Mouse (Mus musculus): ENCODE data around the gene Dab2ip. TPM values are rescaled to one million over a fixed set of nuclear protein-coding genes. Genes with fewer than 3 reads are reported as not detected.

Gene Dab2ip
- polyA plus RNA-seq, 1 experiment: 46.9 TPM

DNA sequence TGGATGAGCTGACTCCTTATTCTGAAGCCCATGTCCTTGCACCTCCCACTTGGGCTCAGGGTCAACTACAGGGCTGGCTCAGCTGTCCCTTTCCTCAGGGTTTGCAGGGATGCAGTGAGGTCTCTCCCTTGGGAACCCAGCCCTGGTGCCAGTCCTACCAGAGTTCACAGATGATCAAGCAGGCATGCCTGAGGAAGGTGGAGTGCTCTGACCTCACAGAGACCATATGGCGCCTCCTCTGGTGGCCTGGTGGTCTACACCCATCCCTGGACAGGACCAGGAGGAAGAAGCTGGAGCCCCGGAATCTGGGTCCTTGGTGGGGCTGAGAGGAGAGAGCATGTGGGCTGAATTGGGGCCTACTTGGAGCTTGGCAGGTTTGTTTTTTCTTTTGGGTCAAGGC is 57.9 kb downstream of the Dab2ip start:
- no peak for TF ChIP-seq POLR2AphosphoS2 (IDR thresholded peaks at IDR 0.05; ENCODE audit: insufficient read length, low read depth)
- TF ChIP-seq POLR2A (IDR thresholded peaks at IDR 0.05; ENCODE audit: insufficient read length, low read depth): no peak
- no peak for TF ChIP-seq CEBPB (IDR thresholded peaks at IDR 0.05; ENCODE audit: insufficient read depth, poor library complexity, severe bottlenecking)
- TF ChIP-seq MAX (IDR thresholded peaks at IDR 0.05; ENCODE audit: low read depth): no peak
- TF ChIP-seq E2F4 (IDR thresholded peaks at IDR 0.05; ENCODE audit: insufficient read depth): no peak
- TF ChIP-seq TCF3 (IDR thresholded peaks at IDR 0.05; ENCODE audit: insufficient read length, low read depth): no peak
- no peak for TF ChIP-seq MYOG (IDR thresholded peaks at IDR 0.05; ENCODE audit: control insufficient read depth in 1 of 3, insufficient read depth in 1 of 3, insufficient read length in 2 of 3, low read depth in 2 of 3)
- TF ChIP-seq SRF (IDR thresholded peaks at IDR 0.05; ENCODE audit: control insufficient read depth, insufficient read length, low read depth): no peak
- no peak for TF ChIP-seq TCF12 (IDR thresholded peaks at IDR 0.05; ENCODE audit: insufficient read depth, poor library complexity, severe bottlenecking)
- no peak for TF ChIP-seq REST (IDR thresholded peaks at IDR 0.05; ENCODE audit: insufficient read depth, insufficient read length)
- no peak for TF ChIP-seq MYOD1 (IDR thresholded peaks at IDR 0.05; ENCODE audit: control insufficient read depth in 1 of 3, insufficient read length in 2 of 3, low read depth in 2 of 3)
- no peak for TF ChIP-seq USF1 (IDR thresholded peaks at IDR 0.05; ENCODE audit: low read depth)
- no peaks in the 10 kb centered on the region for H3K27me3 ChIP-seq (ENCODE audit: control insufficient read depth, insufficient read depth, insufficient read length)

DNA sequence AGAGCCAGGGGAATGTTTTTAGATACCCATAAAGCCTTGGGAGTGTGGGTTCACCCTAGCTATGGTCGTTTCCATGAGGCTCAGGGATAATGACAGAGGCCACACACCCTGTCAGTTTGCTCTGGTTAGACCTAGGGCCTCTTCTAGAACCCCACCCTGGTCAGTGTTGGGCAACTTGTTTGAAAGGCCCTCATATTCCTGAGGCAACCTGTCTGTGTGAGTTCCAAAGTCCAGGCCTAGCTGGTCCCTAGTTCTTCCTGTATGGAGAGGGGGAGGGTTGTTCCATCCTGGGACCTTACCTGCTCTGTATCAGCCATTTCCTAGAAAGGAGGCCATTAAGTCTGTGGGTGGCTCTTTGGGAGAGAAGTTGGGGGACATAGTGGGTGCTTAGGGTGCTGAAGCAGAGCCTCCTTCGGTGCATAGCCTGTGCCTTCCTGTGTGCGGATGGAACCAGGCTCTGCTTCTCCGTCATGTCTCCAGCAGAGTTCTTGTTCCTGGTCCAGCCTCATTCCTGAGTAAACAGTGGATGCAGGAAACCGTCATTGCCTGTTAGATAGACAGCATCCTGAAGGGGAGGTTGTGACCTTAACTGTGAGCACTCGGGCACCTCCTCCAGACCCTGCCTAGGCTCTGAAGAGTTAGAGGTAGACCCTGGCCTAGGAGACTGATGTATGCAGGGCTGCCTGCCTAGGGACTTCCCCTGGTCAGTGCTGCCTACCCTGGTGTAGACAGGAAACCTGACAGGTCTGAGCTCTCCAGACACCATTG is 59.0 kb downstream of the Dab2ip start:
- no peaks in the 10 kb centered on the region for H3K79me2 ChIP-seq (ENCODE audit: control insufficient read depth, insufficient read depth)
- H3K27me3 ChIP-seq (ENCODE audit: control insufficient read depth, insufficient read depth, insufficient read length): no peaks in the 10 kb centered on the region
- H3K4me3 ChIP-seq: no peak overlapping the region
- no peak overlapping the region for H3K4me2 ChIP-seq (ENCODE audit: low read depth)
- TF ChIP-seq POLR2A (IDR thresholded peaks at IDR 0.05; ENCODE audit: insufficient read length, low read depth): no peak
- TF ChIP-seq MAX (IDR thresholded peaks at IDR 0.05; ENCODE audit: low read depth): no peak
- no peak for TF ChIP-seq CEBPB (IDR thresholded peaks at IDR 0.05; ENCODE audit: insufficient read depth, poor library complexity, severe bottlenecking)
- no peak for TF ChIP-seq REST (IDR thresholded peaks at IDR 0.05; ENCODE audit: insufficient read depth, insufficient read length)
- H3K36me3 ChIP-seq (ENCODE audit: control insufficient read depth, insufficient read depth): no peaks in the 10 kb centered on the region
- no peak overlapping the region for H3ac ChIP-seq (ENCODE audit: control insufficient read depth, insufficient read length)

More for the DNA sequence above, 57.9 kb downstream of the Dab2ip start:
- Histone ChIP-seq H3K4me3 (no peak overlapping the region), H3K79me2 (ENCODE audit: control insufficient read depth, insufficient read depth) (no peaks in the 10 kb centered on the region), H3K4me2 (ENCODE audit: low read depth) (no peak overlapping the region), H3K36me3 (ENCODE audit: control insufficient read depth, insufficient read depth) (no peaks in the 10 kb centered on the region), H3ac (ENCODE audit: control insufficient read depth, insufficient read length) (no peak overlapping the region)

DNA sequence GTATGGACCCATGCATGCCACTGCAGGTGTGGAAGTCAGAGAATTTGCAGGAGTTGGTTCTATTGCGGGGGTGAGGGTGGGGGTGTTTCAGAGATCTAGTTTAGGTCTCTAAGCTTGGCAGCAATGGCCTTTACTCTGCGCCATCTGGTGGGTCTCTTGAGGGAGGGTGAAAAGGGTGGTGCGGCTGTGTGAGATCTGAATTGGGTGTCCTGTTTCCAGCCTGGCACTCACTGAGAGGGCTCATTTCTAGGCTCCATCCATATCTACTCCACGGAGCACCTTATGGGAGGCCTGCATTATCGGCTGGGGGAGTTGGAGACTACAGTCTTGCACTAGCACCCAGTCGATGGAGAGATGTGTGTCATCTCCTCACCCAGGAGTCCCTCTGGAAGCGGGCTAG is 60.9 kb downstream of the Dab2ip start:
- no peak for TF ChIP-seq CEBPB (IDR thresholded peaks at IDR 0.05; ENCODE audit: insufficient read depth, poor library complexity, severe bottlenecking)
- no peak for TF ChIP-seq SRF (IDR thresholded peaks at IDR 0.05; ENCODE audit: control insufficient read depth, insufficient read length, low read depth)
- no peak for TF ChIP-seq USF1 (IDR thresholded peaks at IDR 0.05; ENCODE audit: low read depth)
- no peak for TF ChIP-seq REST (IDR thresholded peaks at IDR 0.05; ENCODE audit: insufficient read depth, insufficient read length)
- no peak for TF ChIP-seq MYOG (IDR thresholded peaks at IDR 0.05; ENCODE audit: control insufficient read depth in 1 of 3, insufficient read depth in 1 of 3, insufficient read length in 2 of 3, low read depth in 2 of 3)
- TF ChIP-seq MAX (IDR thresholded peaks at IDR 0.05; ENCODE audit: low read depth): no peak
- no peak for TF ChIP-seq MYOD1 (IDR thresholded peaks at IDR 0.05; ENCODE audit: control insufficient read depth in 1 of 3, insufficient read length in 2 of 3, low read depth in 2 of 3)
- Histone ChIP-seq H3K36me3 (ENCODE audit: control insufficient read depth, insufficient read depth) (no peaks in the 10 kb centered on the region), H3K27me3 (ENCODE audit: control insufficient read depth, insufficient read depth, insufficient read length) (no peaks in the 10 kb centered on the region), H3ac (ENCODE audit: control insufficient read depth, insufficient read length) (no peak overlapping the region), H3K4me3 (no peak overlapping the region), H3K4me2 (ENCODE audit: low read depth) (no peak overlapping the region), H3K79me2 (ENCODE audit: control insufficient read depth, insufficient read depth) (no peaks in the 10 kb centered on the region)

GRCm38 (mm10) chr2:35619532-35619931 is 61.5 kb downstream of the Dab2ip start:
- Histone ChIP-seq H3ac (ENCODE audit: control insufficient read depth, insufficient read length) (no peak overlapping the region), H3K36me3 (ENCODE audit: control insufficient read depth, insufficient read depth) (no peaks in the 10 kb centered on the region), H3K27me3 (ENCODE audit: control insufficient read depth, insufficient read depth, insufficient read length) (no peaks in the 10 kb centered on the region), H3K4me3 (no peak overlapping the region), H3K79me2 (ENCODE audit: control insufficient read depth, insufficient read depth) (no peaks in the 10 kb centered on the region), H3K4me2 (ENCODE audit: low read depth) (no peak overlapping the region)
- TF ChIP-seq MYOG (IDR thresholded peaks at IDR 0.05; ENCODE audit: control insufficient read depth in 1 of 3, insufficient read depth in 1 of 3, insufficient read length in 2 of 3, low read depth in 2 of 3) (no peak), E2F4 (IDR thresholded peaks at IDR 0.05; ENCODE audit: insufficient read depth) (no peak), SRF (IDR thresholded peaks at IDR 0.05; ENCODE audit: control insufficient read depth, insufficient read length, low read depth) (no peak), TCF3 (IDR thresholded peaks at IDR 0.05; ENCODE audit: insufficient read length, low read depth) (no peak), MAX (IDR thresholded peaks at IDR 0.05; ENCODE audit: low read depth) (no peak), MYOD1 (IDR thresholded peaks at IDR 0.05; ENCODE audit: control insufficient read depth in 1 of 3, insufficient read length in 2 of 3, low read depth in 2 of 3) (no peak)

- Histone ChIP-seq H3K36me3 (ENCODE audit: control insufficient read depth, insufficient read depth) (no peaks in the 10 kb centered on the region), H3ac (ENCODE audit: control insufficient read depth, insufficient read length) (no peak overlapping the region), H3K79me2 (ENCODE audit: control insufficient read depth, insufficient read depth) (no peaks in the 10 kb centered on the region), H3K27me3 (ENCODE audit: control insufficient read depth, insufficient read depth, insufficient read length) (no peaks in the 10 kb centered on the region), H3K4me2 (ENCODE audit: low read depth) (no peak overlapping the region), H3K4me3 (no peak overlapping the region)
- no peak for TF ChIP-seq USF1 (IDR thresholded peaks at IDR 0.05; ENCODE audit: low read depth)
- no peak for TF ChIP-seq TCF12 (IDR thresholded peaks at IDR 0.05; ENCODE audit: insufficient read depth, poor library complexity, severe bottlenecking)
- TF ChIP-seq REST (IDR thresholded peaks at IDR 0.05; ENCODE audit: insufficient read depth, insufficient read length): no peak
- no peak for TF ChIP-seq CEBPB (IDR thresholded peaks at IDR 0.05; ENCODE audit: insufficient read depth, poor library complexity, severe bottlenecking)
- no peak for TF ChIP-seq SRF (IDR thresholded peaks at IDR 0.05; ENCODE audit: control insufficient read depth, insufficient read length, low read depth)
- TF ChIP-seq POLR2AphosphoS2 (IDR thresholded peaks at IDR 0.05; ENCODE audit: insufficient read length, low read depth): no peak
- TF ChIP-seq POLR2A (IDR thresholded peaks at IDR 0.05; ENCODE audit: insufficient read length, low read depth): no peak
- no peak for TF ChIP-seq MYOG (IDR thresholded peaks at IDR 0.05; ENCODE audit: control insufficient read depth in 1 of 3, insufficient read depth in 1 of 3, insufficient read length in 2 of 3, low read depth in 2 of 3)
- no peak for TF ChIP-seq TCF3 (IDR thresholded peaks at IDR 0.05; ENCODE audit: insufficient read length, low read depth)
- TF ChIP-seq MYOD1 (IDR thresholded peaks at IDR 0.05; ENCODE audit: control insufficient read depth in 1 of 3, insufficient read length in 2 of 3, low read depth in 2 of 3): no peak
These were observed 62.5 kb downstream of the Dab2ip start for GRCm38 (mm10) chr2:35620364-35621224.

Data from myocyte (in vitro differentiated cells).